Mouse (Mus musculus): ENCODE data around the gene Ffar3.

GRCm38 (mm10) chr7:30826660-30827059, 29.3 kb downstream of the Ffar3 start:
- TF ChIP-seq CTCF (IDR thresholded peaks at IDR 0.05): no peak
- TF ChIP-seq EP300 (IDR thresholded peaks at IDR 0.05; ENCODE audit: insufficient read depth, low read depth, low read length): no peak
- TF ChIP-seq POLR2A (IDR thresholded peaks at IDR 0.05; ENCODE audit: insufficient read depth, low read depth, low read length): no peak
